Mouse (Mus musculus): Measurements from ENCODE around the gene Hivep1. TPM values are rescaled to one million over a fixed set of nuclear protein-coding genes. Genes with fewer than 3 reads are reported as not detected.

Hivep1 gene
- polyA plus RNA-seq, 1 experiment from 2014 or later: 9.3 TPM

GRCm38 (mm10) chr13:42242131-42242530 is 190.3 kb downstream of the Hivep1 start:
- 50% methylated on average over 3 of the region's 3 CpGs for WGBS
- no peak overlapping the region for H3K4me3 ChIP-seq (ENCODE audit: low read depth, low read length)
- H3K4me2 ChIP-seq (replicated peaks; ENCODE audit: low read depth, low read length): no peak overlapping the region
- H3K9ac ChIP-seq (replicated peaks; ENCODE audit: low read depth, low read length): no peak overlapping the region
- H3K36me3 ChIP-seq (ENCODE audit: control insufficient read depth, insufficient read depth, low read length): no peaks in the 10 kb centered on the region
- no peak for ATAC-seq (ENCODE audit: insufficient number of reproducible peaks, insufficient read depth, low FRiP score, low read depth)
- H3K4me1 ChIP-seq (ENCODE audit: control insufficient read depth, insufficient read depth, low read length): no peaks in the 10 kb centered on the region
- H3K27ac ChIP-seq (ENCODE audit: low read length): no peak overlapping the region
- H3K27me3 ChIP-seq (ENCODE audit: control insufficient read depth, insufficient read depth, low read length): no peaks in the 10 kb centered on the region
- H3K9me3 ChIP-seq (ENCODE audit: control insufficient read depth, low read depth, low read length): no peaks in the 10 kb centered on the region

Other genes with a start within 250 kb of the Hivep1 start
- gene Adtrp, start 204.3 kb upstream of the Hivep1 start, polyA plus RNA-seq (2014; fragmentation: Nextera tagmentation; extraction: Ambion mirVana): 0.72 TPM in 1 of 2 replicates, not detected in the other
- 3.6 and 5.3 TPM in 2 replicates for gene Edn1, start 249.5 kb downstream of the Hivep1 start, polyA plus RNA-seq (2014; fragmentation: Nextera tagmentation; extraction: Ambion mirVana)